ENCODE assay signal across 10 mouse cellular contexts in the genomic region with DNA sequence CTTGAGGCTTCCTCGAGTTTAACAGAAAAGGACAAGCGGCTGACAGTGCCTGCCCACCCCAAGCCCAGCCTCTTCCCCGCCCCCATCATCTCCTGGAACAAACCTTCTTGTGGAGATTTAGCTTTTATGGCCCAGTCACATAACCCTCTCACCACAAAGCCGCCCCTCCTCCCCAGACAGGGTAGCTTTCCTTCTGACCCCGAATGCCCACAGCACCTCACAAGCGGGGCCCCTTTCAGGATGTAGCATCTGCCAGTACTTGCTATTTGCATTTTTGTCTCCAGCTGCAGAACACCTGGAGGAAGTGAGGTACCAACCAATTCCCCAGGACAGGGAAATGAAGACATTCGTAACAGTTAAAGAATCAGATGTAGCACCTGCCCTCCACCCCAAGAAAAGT.
DNase-seq lines count a peak whose midpoint lies in the region; ATAC-seq lines count a peak whose summit lies in the region.
"Had no signal": no experiment of that assay in that cellular context is flagged by ENCODE, and none has a peak within 500 bp of the region (broad histone marks: within the 10 kb centered on the region; RNA-seq: fewer than 3 reads in every experiment).

No protein-coding gene starts in this region.

- ATAC-seq in CD4-positive, CD25-positive, alpha-beta regulatory T cell, adult 4 months: no peak
- ATAC-seq in liver, embryonic 16.5 days (ENCODE audit: low read depth): 0 out of 2 replicates have a peak, but pooled peaks have one; percentile 19
- ATAC-seq in liver, embryonic 12.5 days: no peak
- ATAC-seq in limb, embryonic 13.5 days (ENCODE audit: low FRiP score, low read depth): peak; percentile 26; the same call in 1 of the 2 replicates
- ATAC-seq in forebrain, embryonic 13.5 days: no peak

- DNase-seq in CD4-positive, CD25-positive, alpha-beta regulatory T cell, adult 2 months (ENCODE audit: low read depth, low spot score): peak; percentile 18
- peak; percentile 88 for DNase-seq in thymus, postnatal 14 days
- no peak for DNase-seq in spleen, postnatal 4 days (ENCODE audit: low spot score in 2 of 2)
- DNase-seq: heart, adult 18-20 months; liver, embryonic 13.5 days had no signal

- H3K27me3 ChIP-seq in liver, embryonic 16.5 days (ENCODE audit: control insufficient read depth, insufficient read depth, low read depth, low read length): no peaks in the 10 kb centered on the region; the same call in 1 of the 2 replicates
- peaks cover 8% of the 10 kb centered on the region; the same call in 1 of the 2 replicates for H3K27me3 ChIP-seq in liver, embryonic 12.5 days (replicated peaks)
- no peaks in the 10 kb centered on the region for H3K27me3 ChIP-seq in limb, embryonic 13.5 days
- no peaks in the 10 kb centered on the region for H3K27me3 ChIP-seq in forebrain, embryonic 13.5 days
- H3K27me3 ChIP-seq: liver, embryonic 13.5 days had no signal

- no peak overlapping the region for H3K4me2 ChIP-seq in liver, embryonic 16.5 days (ENCODE audit: low read depth, low read length)
- H3K4me2 ChIP-seq in liver, embryonic 12.5 days: no peak overlapping the region
- H3K4me2 ChIP-seq in limb, embryonic 13.5 days (replicated peaks): peak overlapping the region; percentile 46
- no peak overlapping the region for H3K4me2 ChIP-seq in forebrain, embryonic 13.5 days
- H3K4me2 ChIP-seq: liver, embryonic 13.5 days had no signal

- H3K4me3 ChIP-seq in liver, embryonic 16.5 days (ENCODE audit: low read depth, low read length): no peak overlapping the region
- no peak overlapping the region for H3K4me3 ChIP-seq in liver, embryonic 12.5 days
- H3K4me3 ChIP-seq in limb, embryonic 13.5 days: no peak overlapping the region
- no peak overlapping the region for H3K4me3 ChIP-seq in forebrain, embryonic 13.5 days
- H3K4me3 ChIP-seq: liver, embryonic 13.5 days had no signal

- peaks cover 3% of the 10 kb centered on the region; the same call in 1 of the 2 replicates for H3K4me1 ChIP-seq in liver, embryonic 16.5 days (ENCODE audit: control insufficient read depth, low read depth, low read length)
- H3K4me1 ChIP-seq in liver, embryonic 12.5 days: peaks cover 30% of the 10 kb centered on the region
- peaks cover 47% of the 10 kb centered on the region for H3K4me1 ChIP-seq in limb, embryonic 13.5 days
- no peaks in the 10 kb centered on the region for H3K4me1 ChIP-seq in forebrain, embryonic 13.5 days

- H3K27ac ChIP-seq in liver, embryonic 16.5 days (ENCODE audit: low read length): no peak overlapping the region
- H3K27ac ChIP-seq in liver, embryonic 12.5 days: no peak overlapping the region
- H3K27ac ChIP-seq in limb, embryonic 13.5 days: 0 out of 2 replicates have a peak overlapping the region, but pooled peaks have one; percentile 15
- H3K27ac ChIP-seq in forebrain, embryonic 13.5 days: no peak overlapping the region
- H3K27ac ChIP-seq: liver, embryonic 13.5 days had no signal

- no peaks in the 10 kb centered on the region for H3K9me3 ChIP-seq in liver, embryonic 16.5 days (replicated peaks; ENCODE audit: control insufficient read depth, low read length)
- H3K9me3 ChIP-seq in liver, embryonic 12.5 days (replicated peaks): peaks cover 5% of the 10 kb centered on the region; the same call in 1 of the 2 replicates
- H3K9me3 ChIP-seq in limb, embryonic 13.5 days: no peaks in the 10 kb centered on the region
- H3K9me3 ChIP-seq in forebrain, embryonic 13.5 days (replicated peaks): no peaks in the 10 kb centered on the region

- H3K9ac ChIP-seq in liver, embryonic 16.5 days (ENCODE audit: low read depth, low read length): no peak overlapping the region
- no peak overlapping the region; the same call in 1 of the 2 replicates for H3K9ac ChIP-seq in liver, embryonic 12.5 days
- 0 out of 2 replicates have a peak overlapping the region, but pooled peaks have one; percentile 35 for H3K9ac ChIP-seq in limb, embryonic 13.5 days
- H3K9ac ChIP-seq in forebrain, embryonic 13.5 days: no peak overlapping the region
- H3K9ac ChIP-seq: liver, embryonic 13.5 days had no signal

- H3K36me3 ChIP-seq in liver, embryonic 16.5 days (ENCODE audit: control insufficient read depth, insufficient read depth): no peaks in the 10 kb centered on the region
- H3K36me3 ChIP-seq in liver, embryonic 12.5 days: no peaks in the 10 kb centered on the region
- no peaks in the 10 kb centered on the region for H3K36me3 ChIP-seq in limb, embryonic 13.5 days
- H3K36me3 ChIP-seq in forebrain, embryonic 13.5 days (ENCODE audit: poor library complexity, severe bottlenecking): no peaks in the 10 kb centered on the region
- H3K36me3 ChIP-seq: liver, embryonic 13.5 days had no signal

- WGBS in liver, embryonic 16.5 days (ENCODE audit: insufficient replicate concordance): 29% methylated on average over 7 of the region's 7 CpGs
- WGBS in liver, embryonic 12.5 days (ENCODE audit: insufficient replicate concordance): 41% methylated on average over 7 of the region's 7 CpGs
- 6% methylated on average over 7 of the region's 7 CpGs for WGBS in limb, embryonic 13.5 days
- 46% methylated on average over 7 of the region's 7 CpGs for WGBS in forebrain, embryonic 13.5 days

Comparison
In these comparisons a context has a peak if more than half of its experiments do, and no peak if none do; other contexts are left out.
1. ATAC-seq: peak in liver, embryonic 16.5 days (single experiment) and limb, embryonic 13.5 days (single experiment); none in CD4-positive, CD25-positive, alpha-beta regulatory T cell, adult 4 months (single experiment), liver, embryonic 12.5 days (single experiment) and forebrain, embryonic 13.5 days (single experiment).
2. DNase-seq: peak in CD4-positive, CD25-positive, alpha-beta regulatory T cell, adult 2 months (single experiment) and thymus, postnatal 14 days (single experiment); none in spleen, postnatal 4 days (0 of 2).